Mouse (Mus musculus): ENCODE results near the gene Itpr2.

DNA sequence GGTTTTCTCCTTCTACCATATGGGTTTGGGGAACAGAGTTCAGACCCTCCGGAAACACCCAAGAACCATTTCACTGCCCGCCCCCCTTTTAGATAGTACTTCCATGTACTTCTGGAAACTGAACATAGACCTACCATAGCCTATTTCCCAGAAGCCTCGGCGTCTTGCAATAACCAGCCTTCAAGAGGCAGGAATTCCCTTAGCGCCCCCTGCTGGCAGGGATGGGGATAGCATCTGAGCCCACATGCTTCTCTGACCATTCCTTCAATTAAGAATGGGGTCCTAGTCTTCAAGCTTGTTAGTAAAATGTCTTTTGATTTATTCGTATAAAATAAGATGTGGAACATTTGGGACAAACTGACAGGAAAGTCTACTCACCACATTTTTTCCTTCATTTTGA, 96.6 kb downstream of the Itpr2 start:
- TF ChIP-seq POLR2A (IDR thresholded peaks at IDR 0.05; ENCODE audit: borderline replicate concordance, low read depth, low read length), result no peak
- peak; percentile 98 for TF ChIP-seq CTCF (IDR thresholded peaks at IDR 0.05; ENCODE audit: low read depth, low read length)
